Mouse (Mus musculus) erythroblast, embryonic 14.5 days (primary cell): Measurements from ENCODE around the gene E2f3.

Experiments used
- GATA1 ChIP-seq: IDR thresholded peaks from 2 replicates; pipeline ENCODE4 v1.6.1; 2012; ENCODE audit warnings: low read length, inconsistent platforms, mixed read lengths
- TAL1 ChIP-seq: IDR thresholded peaks from 3 replicates; pipeline ENCODE4 v1.6.1; 2012; ENCODE audit warnings: low read length, inconsistent platforms, mixed read lengths

- TF ChIP-seq GATA1 (no peak), TAL1 (no peak)
These were observed 41.4 kb downstream of the E2f3 start for GRCm38 (mm10) chr13:29944493-29944892.
